Mouse (Mus musculus) inflammation-experienced regulatory T-cells, adult 6 months (primary cell): ENCODE data around the gene Clic5. TPM values are rescaled to one million over a fixed set of nuclear protein-coding genes. Genes with fewer than 3 reads are reported as not detected.

Experiments
- ATAC-seq: one replicate; pipeline ENCODE4 v1.8.0; 2017
- polyA plus RNA-seq, 3 experiments: library from polyadenylated mRNA; unstranded; fragments of 100-300 nt; shearing (Covaris generic); gene quantifications; one replicate each; pipeline ENCODE4 v1.2.1; 2017

The Clic5 gene
- polyA plus RNA-seq, 3 experiments from 2014 or later = 0.09 TPM; not detected in 2

- no peak for ATAC-seq
These were observed 86.4 kb downstream of the Clic5 start for GRCm38 (mm10) chr17:44274804-44275203.

GRCm38 (mm10) chr17:44288320-44288719 is 99.9 kb downstream of the Clic5 start:
- ATAC-seq = no peak

GRCm38 (mm10) chr17:44297221-44297620 is 108.8 kb downstream of the Clic5 start:
- no peak for ATAC-seq

- ATAC-seq = no peak
These were observed 111.9 kb downstream of the Clic5 start for GRCm38 (mm10) chr17:44300236-44300635.

GRCm38 (mm10) chr17:44300723-44301122 is 112.3 kb downstream of the Clic5 start:
- no peak for ATAC-seq

- no peak for ATAC-seq
These were observed 112.9 kb downstream of the Clic5 start for GRCm38 (mm10) chr17:44301224-44301811.

GRCm38 (mm10) chr17:44304076-44304475 is 115.7 kb downstream of the Clic5 start:
- no peak for ATAC-seq

- no peak for ATAC-seq
These were observed 121.7 kb downstream of the Clic5 start for GRCm38 (mm10) chr17:44309914-44310622.

- no peak for ATAC-seq
These were observed 136.9 kb downstream of the Clic5 start for GRCm38 (mm10) chr17:44325314-44325713.

GRCm38 (mm10) chr17:44327279-44328146 is 139.1 kb downstream of the Clic5 start:
- no peak for ATAC-seq

GRCm38 (mm10) chr17:44328147-44328482 is 139.7 kb downstream of the Clic5 start:
- no peak for ATAC-seq

Other genes starting within 250 kb of the Clic5 start
- gene Enpp5, start 109.8 kb upstream of the Clic5 start, polyA plus RNA-seq = 1 to 10 TPM; 5.0 to 9.7 (median 7.6) TPM
- gene Enpp4, start 82.8 kb upstream of the Clic5 start, polyA plus RNA-seq = 1 to 10 TPM; 2.3 to 7.5 (median 5.8) TPM